Mouse (Mus musculus) erythroblast, embryonic 14.5 days (primary cell): ENCODE data around the gene Ank3.

Experiments used
- GATA1 ChIP-seq: IDR thresholded peaks from 2 replicates; pipeline ENCODE4 v1.6.1; 2012; ENCODE audit warnings: low read length, inconsistent platforms, mixed read lengths
- TAL1 ChIP-seq: IDR thresholded peaks from 3 replicates; pipeline ENCODE4 v1.6.1; 2012; ENCODE audit warnings: low read length, inconsistent platforms, mixed read lengths

- no peak for TF ChIP-seq GATA1
- no peak for TF ChIP-seq TAL1
Measured at GRCm38 (mm10) chr10:69634891-69635290, 236.3 kb downstream of the Ank3 start.
